Mouse (Mus musculus) heart, postnatal 4 days (tissue): ENCODE results near the gene Acss1. TPM values are rescaled to one million over a fixed set of nuclear protein-coding genes. Genes with fewer than 3 reads are reported as not detected.

ENCODE experiments used
- DNase-seq: peaks from one replicate; pipeline ENCODE4 v3.0.0; 2021
- total RNA-seq, 2 experiments: library from RNA; stranded (reverse); gene quantifications; 2 replicates each; pipeline ENCODE4 v1.2.3; 2021

Gene Acss1
- total RNA-seq, 2 experiments from 2014 or later: 26.7 to 27.3 TPM

GRCm38 (mm10) chr2:150637702-150638369 is 30.5 kb downstream of the Acss1 start:
- no peak for DNase-seq

GRCm38 (mm10) chr2:150635877-150636446 is 32.3 kb downstream of the Acss1 start:
- DNase-seq: no peak

GRCm38 (mm10) chr2:150629255-150629654 is 39.0 kb downstream of the Acss1 start:
- no peak for DNase-seq

- no peak for DNase-seq
These were observed 41.2 kb downstream of the Acss1 start for GRCm38 (mm10) chr2:150627140-150627539.

- DNase-seq: no peak
These were observed 43.4 kb downstream of the Acss1 start for GRCm38 (mm10) chr2:150624926-150625325.

GRCm38 (mm10) chr2:150623957-150624356 is 44.3 kb downstream of the Acss1 start:
- no peak for DNase-seq

- DNase-seq: no peak
These were observed 46.6 kb downstream of the Acss1 start for GRCm38 (mm10) chr2:150621698-150622097.

- no peak for DNase-seq
These were observed 58.2 kb downstream of the Acss1 start for GRCm38 (mm10) chr2:150610097-150610496.

GRCm38 (mm10) chr2:150608872-150609560 is 59.3 kb downstream of the Acss1 start:
- DNase-seq: peak; percentile 72

GRCm38 (mm10) chr2:150608087-150608799 is 60.1 kb downstream of the Acss1 start, which contains the start of gene Apmap:
TSS of gene Apmap (minus strand) at chr2:150608567.
- DNase-seq: peak; percentile 98

- DNase-seq: no peak
These were observed 61.2 kb downstream of the Acss1 start for GRCm38 (mm10) chr2:150607086-150607485.

GRCm38 (mm10) chr2:150604802-150605201 is 63.5 kb downstream of the Acss1 start:
- no peak for DNase-seq

- DNase-seq: peak; percentile 43
These were observed 66.1 kb downstream of the Acss1 start for GRCm38 (mm10) chr2:150602166-150602565.

- DNase-seq: peak; percentile 19
These were observed 68.0 kb downstream of the Acss1 start for GRCm38 (mm10) chr2:150600263-150600662.

- DNase-seq: no peak
These were observed 72.7 kb downstream of the Acss1 start for GRCm38 (mm10) chr2:150595411-150596190.

GRCm38 (mm10) chr2:150589076-150589475 is 79.2 kb downstream of the Acss1 start:
- DNase-seq: no peak

GRCm38 (mm10) chr2:150579628-150580027 is 88.7 kb downstream of the Acss1 start:
- DNase-seq: no peak

- DNase-seq: no peak
These were observed 89.7 kb downstream of the Acss1 start for GRCm38 (mm10) chr2:150578603-150579002.

- no peak for DNase-seq
These were observed 92.0 kb downstream of the Acss1 start for GRCm38 (mm10) chr2:150576256-150576655.

GRCm38 (mm10) chr2:150572463-150572862 is 95.8 kb downstream of the Acss1 start:
- DNase-seq: peak; percentile 2

- peak; percentile 1 for DNase-seq
These were observed 97.5 kb downstream of the Acss1 start for GRCm38 (mm10) chr2:150570761-150571160.
